Mouse (Mus musculus) layer of hippocampus, adult 11-12 months (tissue): ENCODE data around the gene Olfr1443.
"Not testable (repeated sequence)": the region's sequence is repeated elsewhere in the genome, so short reads cannot be mapped to it uniquely, and the experiment has no call there.

ENCODE experiments used
- DNase-seq: peaks from one replicate; pipeline ENCODE4 v3.0.0; 2022; ENCODE audit warnings: low spot score

Gene Olfr1443

GRCm38 (mm10) chr19:12677812-12678211 lies at the start of gene Olfr1443:
Gene Olfr1443, plus strand, starts transcription at chr19:12678112.
- no peak for DNase-seq

DNA sequence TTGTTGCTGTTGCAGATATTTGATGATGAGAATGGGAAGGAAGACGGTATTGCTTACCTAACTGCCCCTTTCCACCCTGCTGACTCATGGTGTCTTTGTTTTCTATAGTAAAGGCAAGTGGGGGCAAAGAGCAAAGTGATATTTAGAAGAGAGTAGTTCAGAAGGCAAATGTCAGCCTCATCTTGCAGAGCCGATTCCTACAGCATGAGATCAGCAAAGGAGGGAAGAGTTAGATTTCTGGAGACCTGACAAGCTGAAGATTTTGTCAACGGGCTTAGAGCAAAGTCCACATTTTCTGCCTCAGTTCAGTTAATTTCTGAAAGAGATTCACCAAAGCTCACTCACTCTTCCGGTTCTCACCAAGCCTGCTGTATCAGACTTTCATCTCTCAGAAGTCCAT lies 44.7 kb upstream of the Olfr1443 start, which contains the start of gene Glyat:
Gene Glyat (plus strand): TSS at position 133 of the 400 bp plus-strand sequence.
- DNase-seq = no peak

DNA sequence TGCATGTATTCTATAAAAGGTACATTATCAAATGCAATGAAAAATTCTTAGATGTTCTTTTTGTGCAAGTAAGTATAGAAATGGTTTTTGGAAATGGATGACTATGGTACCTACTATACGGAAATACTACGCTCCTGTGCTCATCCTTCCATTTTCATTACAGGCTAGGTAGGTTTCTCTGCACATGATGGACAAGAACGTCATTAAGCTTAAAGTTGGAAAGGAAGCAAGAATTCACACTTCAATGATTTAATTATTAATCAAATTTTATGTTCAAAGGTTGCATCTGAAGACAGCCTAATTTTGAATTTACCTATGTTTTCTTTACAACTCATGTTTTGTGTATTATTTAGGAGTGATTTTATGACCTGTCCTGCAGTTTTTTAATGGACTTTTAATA lies 43.7 kb upstream of the Olfr1443 start:
- no peak for DNase-seq

- no peak for DNase-seq
These were observed 42.9 kb upstream of the Olfr1443 start for GRCm38 (mm10) chr19:12634963-12635362.

DNA sequence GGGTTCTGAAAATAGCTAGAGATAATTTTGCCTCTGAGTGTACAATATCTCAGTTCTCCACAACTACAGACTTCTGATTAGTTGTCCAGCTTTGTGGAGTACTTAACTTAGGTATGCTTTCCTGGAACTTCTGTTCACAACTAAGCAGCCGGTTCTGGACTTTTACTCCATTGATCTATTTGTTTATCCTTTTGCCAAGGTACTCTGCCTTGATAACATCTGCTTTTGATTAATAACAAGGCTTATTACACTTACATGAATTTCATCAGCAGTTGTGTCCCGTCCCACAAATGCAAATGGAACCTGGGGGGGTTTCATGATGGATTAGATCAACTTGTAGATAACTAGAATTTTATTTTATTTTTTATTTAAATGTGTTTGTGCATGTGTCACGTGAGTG lies 41.0 kb upstream of the Olfr1443 start:
- no peak for DNase-seq

- no peak for DNase-seq
These were observed 39.9 kb upstream of the Olfr1443 start for GRCm38 (mm10) chr19:12638049-12638448.

DNA sequence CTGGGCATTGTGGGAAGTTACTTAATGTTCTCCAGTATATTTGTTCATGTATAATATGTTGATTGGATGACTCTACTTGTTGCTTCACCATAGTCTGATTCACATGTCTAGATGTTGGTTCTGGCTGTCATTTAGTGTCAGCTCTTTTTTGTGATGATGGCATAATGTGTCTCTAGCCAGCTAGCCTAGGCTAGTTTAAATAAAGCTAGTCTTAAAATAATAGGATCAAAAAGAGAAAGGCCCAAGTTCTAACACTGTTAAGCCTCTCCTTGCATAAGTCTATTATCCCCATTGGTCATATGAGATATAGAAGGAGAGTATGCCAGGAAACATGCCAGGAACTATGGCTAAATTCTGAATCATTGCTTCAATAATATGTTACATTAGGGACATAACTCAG lies 28.4 kb upstream of the Olfr1443 start:
- no peak for DNase-seq

GRCm38 (mm10) chr19:12666156-12666555 lies 11.8 kb upstream of the Olfr1443 start:
- DNase-seq = no peak

DNA sequence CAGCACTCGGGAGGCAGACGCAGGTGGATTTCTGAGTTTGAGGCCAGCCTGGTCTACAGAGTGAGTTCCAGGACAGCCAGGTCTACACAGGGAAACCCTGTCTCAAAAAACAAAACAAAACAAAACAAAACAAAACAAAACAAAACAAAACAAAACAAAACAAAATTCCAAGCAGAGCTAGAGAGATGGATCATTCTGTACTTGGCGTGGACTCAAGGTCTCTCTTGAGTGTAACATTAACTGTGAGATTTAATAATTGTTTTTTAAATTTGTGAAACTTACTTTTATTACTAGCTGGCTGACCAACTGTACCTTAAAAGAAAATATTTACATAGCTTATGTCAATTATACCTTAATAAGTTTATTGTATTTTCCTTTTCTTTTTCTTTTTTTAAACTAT lies 9.3 kb upstream of the Olfr1443 start:
- not testable (repeated sequence) for DNase-seq

DNA sequence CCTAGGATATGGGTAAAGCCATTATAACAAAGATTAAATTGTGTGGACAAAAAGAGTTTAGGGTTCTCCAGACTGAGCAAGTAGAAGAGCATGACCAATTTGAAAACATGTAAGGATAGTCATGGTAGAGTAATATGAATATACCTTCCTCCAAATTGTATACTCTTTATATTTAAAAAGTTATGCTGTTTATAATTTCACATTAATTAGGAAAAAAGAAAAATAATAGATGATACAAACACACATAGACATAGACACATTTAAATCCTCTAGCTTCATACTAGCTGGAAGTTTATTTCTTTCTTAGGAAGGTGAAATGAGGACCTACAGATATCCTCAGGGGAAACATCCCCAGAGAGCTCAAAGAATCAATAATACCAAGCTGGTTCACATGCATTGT lies 7.8 kb upstream of the Olfr1443 start, which contains the start of gene Olfr1442:
Gene Olfr1442 (plus strand): TSS at position 301 of the 400 bp plus-strand sequence.
- no peak for DNase-seq

DNA sequence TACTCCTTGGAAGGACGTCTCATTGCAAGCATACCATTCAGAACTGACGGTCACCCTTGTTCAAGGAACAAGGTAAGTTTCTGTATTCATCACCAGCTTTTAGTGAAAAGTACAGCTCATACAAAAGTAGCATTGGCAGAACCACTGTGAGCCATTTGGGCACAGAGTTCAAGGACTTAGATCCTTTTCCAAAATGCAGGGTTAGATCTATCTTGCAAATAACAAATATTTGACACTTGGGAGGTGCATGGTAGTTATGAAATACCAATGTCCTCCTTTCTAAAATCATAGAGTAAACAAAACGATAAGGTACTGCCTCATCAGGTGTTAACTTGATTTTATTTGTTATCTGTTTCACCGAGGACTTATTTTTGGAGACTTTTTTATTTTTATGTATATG lies 6.9 kb upstream of the Olfr1443 start:
- no peak for DNase-seq

DNA sequence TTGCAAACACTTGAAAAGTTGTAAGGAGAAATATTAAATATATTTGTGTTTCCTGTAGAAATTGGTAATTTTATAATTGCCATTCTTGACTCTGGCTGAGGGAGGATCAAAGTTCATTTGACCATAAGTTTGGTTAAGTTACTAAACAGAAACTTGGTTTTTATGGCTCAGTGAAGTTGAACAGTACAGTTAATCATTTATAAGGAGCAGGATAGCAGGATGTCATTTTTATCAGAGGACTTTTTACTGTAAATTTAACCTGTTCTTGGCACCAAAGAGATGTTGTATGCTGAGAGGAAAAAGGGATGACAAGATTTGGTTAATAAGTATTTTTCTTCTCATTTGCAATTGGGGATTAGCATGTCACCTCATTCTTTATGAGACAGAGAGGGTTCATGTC lies 6.7 kb downstream of the Olfr1443 start:
- DNase-seq = no peak

- no peak for DNase-seq
These were observed 7.3 kb downstream of the Olfr1443 start for GRCm38 (mm10) chr19:12685231-12685630.

DNA sequence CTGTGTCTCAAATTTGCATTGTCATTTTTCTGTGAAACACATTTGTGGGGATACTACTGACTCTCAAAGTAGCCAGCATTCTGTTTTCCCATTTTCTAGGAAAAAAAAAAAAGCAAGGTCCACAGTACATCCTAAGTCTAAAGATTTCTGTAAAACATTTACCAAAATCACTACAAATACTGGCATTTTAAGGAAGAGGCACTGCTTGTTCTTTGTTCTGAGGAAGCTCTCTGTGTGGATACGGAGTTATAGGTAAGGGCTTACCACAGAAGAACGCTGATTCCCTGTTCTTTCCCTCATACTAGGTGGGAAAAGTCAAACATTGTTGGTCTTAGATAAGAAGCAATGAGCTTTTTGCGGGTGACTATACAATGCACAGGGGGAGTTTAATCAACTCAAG lies 17.7 kb downstream of the Olfr1443 start, which contains the start of gene Keg1:
Gene Keg1 (plus strand): TSS at position 197 of the 400 bp plus-strand sequence.
- no peak for DNase-seq

GRCm38 (mm10) chr19:12696221-12696620 lies 18.3 kb downstream of the Olfr1443 start:
- no peak for DNase-seq

DNA sequence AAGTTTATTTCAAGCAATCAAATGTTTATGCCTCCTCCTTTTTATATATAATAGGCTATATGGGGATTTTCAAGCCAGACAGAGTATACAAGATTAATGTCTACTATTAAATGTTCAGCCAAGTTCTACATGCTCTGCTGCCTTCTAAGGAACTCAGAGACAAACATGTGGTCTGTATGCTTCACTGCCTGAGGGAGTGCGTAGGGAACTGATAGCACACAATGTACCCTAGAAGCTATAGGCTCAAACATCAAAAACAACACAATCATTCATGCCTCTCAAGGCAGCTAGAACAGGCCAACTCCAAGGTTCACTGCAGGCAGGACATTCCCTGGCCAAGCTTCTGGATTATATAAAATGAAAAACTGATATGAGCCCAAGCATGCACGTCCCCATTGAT lies 30.5 kb downstream of the Olfr1443 start:
- no peak for DNase-seq

- no peak for DNase-seq
These were observed 31.1 kb downstream of the Olfr1443 start for GRCm38 (mm10) chr19:12708986-12709385.

GRCm38 (mm10) chr19:12719189-12719588 lies 41.3 kb downstream of the Olfr1443 start:
- no peak for DNase-seq

DNA sequence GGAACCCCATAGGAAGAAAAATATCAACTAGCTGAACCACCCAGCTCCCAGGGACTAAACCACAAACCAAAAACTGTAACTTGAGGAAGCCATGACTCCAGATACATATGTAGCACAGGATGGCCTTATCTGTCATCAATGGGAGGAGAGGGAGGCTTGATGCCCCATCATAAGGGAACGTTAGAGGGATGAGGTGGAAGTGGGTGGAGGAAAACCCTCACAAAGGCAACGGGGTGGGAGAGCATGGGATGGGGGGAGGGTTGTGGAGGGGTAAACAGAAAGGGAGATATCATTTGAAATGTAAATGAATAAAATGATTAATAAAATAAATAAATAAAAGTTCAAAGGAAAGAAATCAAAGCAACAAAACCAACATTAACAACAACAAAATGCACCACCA lies 42.6 kb downstream of the Olfr1443 start:
- DNase-seq = no peak

GRCm38 (mm10) chr19:12720919-12721318 lies 43.0 kb downstream of the Olfr1443 start:
- DNase-seq = not testable (repeated sequence)

DNA sequence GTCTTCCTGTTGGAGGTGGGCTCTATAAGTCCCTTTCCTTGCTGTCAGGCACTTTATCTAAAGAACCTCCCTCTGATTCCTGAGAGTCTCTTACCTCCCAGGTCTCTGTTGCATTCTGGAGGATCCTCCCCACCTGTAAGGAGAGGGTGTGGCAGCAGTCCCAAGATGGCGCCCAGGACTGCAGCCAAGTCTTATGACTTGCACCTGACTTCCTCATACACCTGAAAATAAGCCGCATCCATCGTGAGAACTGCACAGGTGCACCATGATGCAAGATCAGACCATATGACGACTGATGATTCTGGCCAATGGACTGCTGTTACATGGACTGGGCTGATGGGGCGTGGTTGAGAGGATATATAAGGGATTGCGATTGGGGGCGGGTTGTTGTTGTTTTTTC lies 43.7 kb downstream of the Olfr1443 start:
- not testable (repeated sequence) for DNase-seq

- peak; percentile 8 for DNase-seq
These were observed 44.4 kb downstream of the Olfr1443 start for GRCm38 (mm10) chr19:12722308-12722707.

DNA sequence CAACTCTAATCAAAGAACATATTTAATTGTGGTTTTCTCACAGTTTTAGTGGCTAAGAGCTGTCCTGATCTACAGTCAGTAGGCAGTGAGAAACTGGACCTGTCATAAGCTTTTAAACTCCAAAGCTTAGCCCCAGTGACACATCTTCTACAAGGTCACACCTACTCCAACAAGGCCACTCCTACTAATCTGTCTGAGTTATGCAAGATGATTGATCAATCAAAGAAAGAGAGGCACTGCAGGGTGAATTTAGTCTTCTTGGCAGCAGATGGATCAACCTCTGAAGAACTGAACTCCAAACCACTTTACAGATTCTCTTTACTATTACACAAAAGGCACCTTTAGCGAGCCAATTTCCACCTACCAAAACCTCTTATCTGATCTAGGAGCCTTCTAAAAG lies 47.9 kb downstream of the Olfr1443 start:
- no peak for DNase-seq

DNA sequence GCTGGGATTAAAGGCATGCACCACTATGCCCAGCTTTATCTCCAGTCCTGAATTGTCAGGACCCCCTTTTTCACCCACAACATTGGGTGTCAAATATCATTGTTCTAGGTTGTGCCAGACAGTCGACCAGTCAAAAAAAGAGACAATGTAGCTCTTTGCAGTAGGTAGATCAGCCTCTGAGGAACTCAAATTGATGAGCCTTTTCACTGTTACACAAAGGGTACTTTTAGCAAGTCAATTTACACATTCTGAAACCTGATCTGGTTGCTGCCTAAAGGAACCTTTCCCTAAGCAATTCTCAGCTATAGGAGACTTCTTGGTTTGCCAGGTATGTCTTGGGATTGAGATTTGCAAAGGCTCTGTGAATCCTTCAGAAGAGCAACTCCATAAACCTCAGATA lies 53.1 kb downstream of the Olfr1443 start:
- DNase-seq = no peak

DNA sequence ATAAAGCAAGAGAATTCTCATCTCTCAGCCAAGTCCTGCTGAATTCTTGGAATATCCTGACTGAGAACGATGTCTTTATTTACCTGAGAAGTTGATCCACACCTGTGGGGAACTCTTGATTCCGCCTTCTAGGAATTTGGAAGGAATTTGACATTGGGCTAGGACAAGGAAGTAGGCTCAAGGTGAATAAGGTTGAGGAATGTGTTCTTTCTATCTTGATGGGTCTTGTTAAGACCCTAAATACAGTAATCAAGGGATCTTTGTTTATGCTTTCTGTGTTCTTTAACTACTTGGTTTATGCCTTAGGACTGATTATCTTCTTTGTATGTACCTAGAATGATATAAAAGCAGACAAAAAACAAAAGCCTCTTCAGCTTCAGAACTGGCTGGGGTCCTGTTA lies 54.0 kb downstream of the Olfr1443 start:
- no peak for DNase-seq
